Mouse (Mus musculus) heart, postnatal 10 days (tissue): ENCODE data around the gene Trappc3. TPM values are rescaled to one million over a fixed set of nuclear protein-coding genes. Genes with fewer than 3 reads are reported as not detected.

Experiments used
- DNase-seq, 2 experiments: peaks; one replicate each; pipeline ENCODE4 v3.0.0; 2021
- intact Hi-C: fragments of 180-260 bp; cut with DNase I; formaldehyde crosslinking; loops from one replicate; pipeline ENCODE4 v1.15.1; 2025
- total RNA-seq, 2 experiments: library from RNA; stranded (reverse); gene quantifications; 2 replicates each; pipeline ENCODE4 v1.2.3; 2021

The Trappc3 gene
- total RNA-seq, 2 experiments from 2014 or later = 50.8 to 54.0 TPM

DNA sequence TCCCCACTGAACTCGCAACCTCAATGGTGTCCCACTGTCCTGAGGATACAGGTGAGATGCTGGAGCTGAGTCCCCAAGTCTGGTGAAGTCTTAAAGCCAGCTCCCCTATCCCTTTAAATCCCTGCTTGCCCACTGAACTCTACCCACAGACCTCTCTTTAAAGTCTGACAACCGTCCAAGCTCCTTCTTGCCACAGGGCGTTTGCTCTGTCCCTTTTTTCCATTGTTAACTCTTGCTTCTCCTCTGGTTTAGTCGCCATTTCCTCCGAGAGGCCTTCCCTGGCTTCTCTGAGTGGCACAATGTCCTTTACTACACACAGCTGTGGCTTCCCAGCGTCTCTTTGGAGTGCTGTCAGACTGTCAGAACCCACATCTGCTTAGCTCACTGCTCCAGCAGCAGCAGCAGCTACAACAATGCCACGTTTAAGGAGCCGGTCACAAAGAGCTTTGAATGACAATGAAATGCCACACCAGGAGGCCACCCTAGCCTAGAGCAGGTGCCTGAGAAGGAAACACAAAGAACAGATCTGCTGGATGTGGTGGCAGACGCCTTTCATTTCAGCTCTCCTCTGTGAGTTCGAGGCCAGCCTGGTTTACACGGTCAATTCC is 13.8 kb upstream of the Trappc3 start:
- intact Hi-C loops = no loop called here
- DNase-seq = peak in 1 of 2 experiments; percentile 10

DNA sequence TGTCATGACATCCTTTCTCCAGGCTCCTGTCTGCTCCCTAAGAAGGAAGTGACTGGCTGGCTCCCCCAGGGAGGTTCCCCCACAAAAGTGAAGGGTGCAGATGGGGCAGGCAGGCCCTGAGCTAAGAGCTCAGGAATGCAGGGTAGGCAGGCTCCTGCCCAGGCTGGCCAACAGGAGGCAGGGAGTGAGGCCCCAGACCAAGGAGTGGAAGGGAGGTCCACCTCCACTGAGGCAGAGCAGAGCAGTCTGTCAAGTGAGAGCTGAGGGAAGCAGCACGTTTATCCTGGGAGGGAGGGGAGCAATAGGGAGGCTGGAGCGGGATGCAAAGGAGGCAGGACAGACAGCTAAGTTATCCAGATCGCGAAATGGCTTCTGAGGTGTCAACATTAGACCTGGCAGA is 11.5 kb upstream of the Trappc3 start:
- DNase-seq = no peak
- intact Hi-C loops = no loop called here

DNA sequence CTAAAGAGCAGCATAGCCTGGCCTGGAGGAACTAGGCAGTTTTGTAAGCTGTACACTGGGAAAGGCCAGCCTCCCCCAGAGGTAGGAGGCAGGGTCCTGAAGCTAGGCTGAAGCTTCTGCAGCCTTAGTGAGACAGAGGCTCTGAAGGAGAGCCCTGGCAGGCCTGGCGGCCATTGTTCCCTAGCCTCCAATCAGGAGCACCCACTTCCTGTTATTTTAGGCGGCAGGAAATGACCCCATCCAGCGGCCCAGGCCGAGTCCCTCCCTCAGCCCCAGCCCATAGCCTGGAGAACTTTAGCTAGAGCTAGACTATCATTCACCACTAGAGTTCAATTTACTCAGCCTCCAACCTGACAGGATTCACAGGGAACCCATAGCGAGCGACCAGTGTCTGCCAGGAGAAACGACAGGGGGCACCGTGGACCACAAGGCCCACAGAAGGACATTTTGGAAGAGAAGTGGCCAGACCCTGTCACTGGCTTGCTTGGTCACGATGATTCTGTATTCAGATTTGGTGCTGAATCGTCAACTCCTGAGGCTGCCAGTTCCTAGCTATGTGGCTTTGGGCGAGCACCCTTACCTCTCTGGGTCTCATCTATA is 10.4 kb upstream of the Trappc3 start:
- DNase-seq = peak; percentile 74 to 78
- intact Hi-C loops = no loop called here

DNA sequence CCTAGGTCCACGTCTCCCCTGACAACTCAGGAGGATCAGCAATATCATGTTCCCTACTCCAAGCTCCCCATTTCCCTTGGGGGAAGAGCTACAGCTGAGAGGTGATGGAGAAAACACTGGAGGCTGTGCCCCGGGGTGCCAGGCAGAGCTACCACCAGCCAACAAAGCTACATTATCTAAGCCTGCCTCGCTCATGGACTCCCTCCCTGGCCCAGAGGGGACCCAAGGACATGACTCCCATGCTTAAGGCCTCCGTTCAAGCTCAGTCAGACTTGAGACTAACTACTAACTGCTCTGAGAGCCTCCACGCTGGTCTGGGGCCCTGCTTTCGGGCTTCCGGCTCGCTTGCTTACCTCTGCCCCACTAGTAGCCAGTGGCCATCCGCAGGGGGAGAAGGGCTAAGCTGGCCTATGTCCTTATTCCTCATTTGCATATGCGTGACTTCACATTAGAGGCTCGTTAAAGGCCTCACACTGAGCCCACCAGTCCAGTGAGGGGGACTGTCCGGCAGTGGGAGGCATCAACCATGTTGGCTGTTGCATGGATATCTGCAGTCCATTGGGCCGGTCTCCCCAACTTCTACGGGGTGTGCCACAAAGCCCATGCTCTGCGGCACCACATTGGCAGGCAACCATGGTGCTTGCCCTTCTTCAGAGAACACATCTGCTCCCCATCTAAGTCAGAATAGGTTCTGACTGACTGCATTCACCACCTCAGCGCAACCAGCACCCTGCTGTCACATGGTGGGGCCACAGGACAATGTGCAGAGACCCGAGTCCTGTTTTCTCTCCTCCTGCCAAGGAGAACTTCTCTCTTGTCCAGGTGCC is 9.5 kb upstream of the Trappc3 start:
- intact Hi-C loops = no loop called here
- peak in 1 of 2 experiments; percentile 37 for DNase-seq

DNA sequence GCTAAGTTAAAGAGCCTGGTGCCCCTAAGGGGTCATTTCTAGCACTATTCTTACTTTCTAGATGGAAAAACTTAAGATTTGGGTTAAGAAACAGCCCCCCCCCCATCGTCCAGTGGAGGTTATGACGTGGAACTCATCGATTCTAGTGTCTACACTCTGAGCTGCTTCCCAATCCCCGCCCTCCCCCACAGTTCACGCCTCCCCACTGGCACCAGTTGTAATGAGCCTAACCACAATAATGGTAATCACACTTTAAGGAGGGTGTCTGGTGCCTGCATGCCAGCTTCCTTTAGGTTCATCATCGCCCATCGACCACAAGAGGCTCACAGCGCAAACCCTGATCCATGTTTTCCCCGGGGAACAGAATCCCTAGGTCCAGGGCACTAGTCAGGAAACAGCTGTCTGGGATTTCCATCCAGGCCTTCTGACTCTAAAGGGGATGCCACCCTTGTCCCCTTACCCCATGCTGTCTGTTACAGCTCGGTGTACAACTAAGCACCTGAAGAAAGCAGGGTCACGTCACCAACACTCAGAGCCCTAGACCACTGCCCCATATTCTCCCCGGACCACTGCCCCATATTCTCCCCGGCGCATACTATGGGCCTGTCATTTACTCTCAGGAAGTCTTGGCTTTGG is 8.4 kb upstream of the Trappc3 start:
- DNase-seq = no peak
- intact Hi-C loops = loop anchor here (2.0 kb wide), 1 partner anchor 13 kb away; no protein-coding TSS in a partner anchor

DNA sequence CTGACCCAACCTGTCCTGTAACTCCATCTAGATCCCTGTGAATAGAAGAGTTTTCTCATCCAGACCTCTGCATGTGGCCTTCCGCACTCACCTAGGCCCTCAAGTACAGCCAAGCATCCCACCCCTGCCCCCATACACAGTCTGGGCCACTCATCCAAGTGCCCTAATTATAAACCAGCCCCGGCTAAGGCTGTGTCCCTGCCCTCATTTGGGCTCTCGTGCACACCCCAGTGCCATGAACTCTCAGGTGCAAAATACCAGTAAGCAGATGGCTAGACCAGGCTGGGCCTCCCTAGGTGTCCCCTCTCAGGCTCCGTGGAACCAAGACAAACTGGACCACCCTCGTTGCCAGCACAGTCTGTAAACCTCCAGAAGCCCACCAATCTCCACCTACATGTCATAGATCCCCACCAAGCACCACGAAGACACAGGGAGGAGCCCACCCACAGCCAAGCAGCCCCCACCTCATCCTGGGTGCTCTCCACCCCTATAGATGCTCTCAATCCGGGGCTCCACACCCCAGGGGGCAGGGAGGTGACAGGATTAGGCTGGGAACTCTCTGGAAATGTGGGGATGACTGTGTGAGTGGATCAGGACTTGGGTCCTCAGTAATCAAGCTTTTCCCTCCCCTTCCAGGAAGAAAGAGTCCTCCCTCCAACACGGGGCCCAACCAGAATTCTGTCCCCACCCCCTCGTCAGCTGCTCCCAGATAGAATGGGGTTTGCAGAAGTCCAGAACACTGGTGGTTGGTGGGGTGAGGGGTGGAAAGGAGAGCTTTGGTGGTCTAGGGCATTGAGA is 7.6 kb upstream of the Trappc3 start:
- intact Hi-C loops = loop anchor here (2.0 kb wide), 1 partner anchor 14 kb away; no protein-coding TSS in a partner anchor
- peak; percentile 84 for DNase-seq

DNA sequence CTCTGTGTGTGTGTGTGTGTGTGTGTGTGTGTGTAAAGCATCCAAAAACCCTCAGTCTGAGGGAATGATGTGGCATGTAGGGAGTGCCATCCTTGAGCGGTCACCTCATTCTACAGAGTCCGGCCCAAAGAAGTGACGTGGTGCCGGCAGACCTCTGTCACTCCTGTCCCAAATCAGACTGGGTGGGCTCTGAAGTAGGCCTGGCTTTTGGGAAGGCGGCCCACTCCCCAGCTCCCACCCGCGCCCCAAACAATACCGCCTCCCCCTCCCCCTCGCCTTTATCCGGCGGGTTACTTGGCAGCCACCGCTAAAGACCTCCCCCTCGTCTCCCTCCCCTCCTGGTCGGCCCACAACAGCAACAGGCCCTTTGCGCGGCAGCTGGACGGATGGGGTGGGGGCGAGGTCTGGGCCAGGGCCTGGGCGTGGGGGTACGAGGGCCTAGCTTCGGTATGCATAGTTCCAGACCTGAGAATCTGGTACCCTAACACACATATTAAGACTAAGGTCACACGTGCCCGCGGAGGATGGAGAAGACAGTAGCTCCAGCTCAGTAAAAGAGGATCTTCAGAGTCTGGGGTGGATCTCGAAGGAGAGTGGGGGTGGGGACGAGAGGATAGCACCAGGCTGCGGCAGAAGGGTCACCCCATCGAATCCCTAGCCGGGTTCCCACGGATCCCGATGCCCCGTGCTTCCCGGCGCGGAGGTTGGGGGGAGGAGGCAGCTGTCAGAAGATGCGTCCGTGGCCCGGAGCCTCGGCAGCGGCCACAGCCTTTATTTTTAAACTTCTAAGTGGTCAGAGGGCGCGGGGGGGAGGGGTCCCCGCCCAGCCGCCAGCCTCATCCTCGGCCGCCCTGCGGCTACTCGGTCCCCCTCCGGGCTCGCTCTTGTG is 6.8 kb upstream of the Trappc3 start:
- peak; percentile 68 to 74 for DNase-seq
- intact Hi-C loops = loop anchor here (2.0 kb wide), 1 partner anchor 15 kb away; no protein-coding TSS in a partner anchor

DNA sequence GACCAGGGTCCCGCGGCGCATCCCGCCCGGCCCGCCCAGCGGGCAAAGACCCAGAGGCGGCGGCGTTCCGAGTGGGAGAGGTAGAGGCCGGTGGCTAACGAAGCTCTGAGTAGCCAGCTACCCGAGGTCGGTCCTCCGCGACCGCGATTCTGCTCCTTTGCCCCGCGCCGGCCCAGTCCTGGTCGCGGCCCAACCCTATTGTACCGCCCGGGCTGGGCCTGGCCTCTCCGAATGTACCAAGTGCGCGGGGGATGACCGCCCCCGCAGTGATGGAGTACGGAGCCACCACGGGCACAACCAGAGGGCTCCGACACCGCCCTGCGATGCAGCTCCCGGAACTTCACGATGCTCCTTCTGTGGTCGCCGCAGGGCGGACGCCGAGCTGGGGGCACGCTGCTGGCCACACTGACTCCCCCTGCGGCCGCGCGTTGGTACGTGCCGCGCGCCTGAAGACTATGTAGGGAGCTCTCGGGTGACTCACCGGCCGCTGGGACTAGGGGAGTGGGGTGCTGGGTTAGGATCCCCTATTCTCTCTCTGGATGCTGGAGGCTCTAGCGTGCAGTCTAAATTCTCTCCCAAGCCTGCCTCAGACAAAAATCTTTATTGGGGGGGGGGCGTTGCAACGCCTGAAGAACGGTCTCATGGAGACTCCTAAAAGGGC is 5.9 kb upstream of the Trappc3 start, which contains the start of gene Map7d1:
Map7d1 (minus strand) TSS at position 213 of the 661 bp plus-strand sequence.
- peak; percentile 94 for DNase-seq
- intact Hi-C loops = no loop called here

DNA sequence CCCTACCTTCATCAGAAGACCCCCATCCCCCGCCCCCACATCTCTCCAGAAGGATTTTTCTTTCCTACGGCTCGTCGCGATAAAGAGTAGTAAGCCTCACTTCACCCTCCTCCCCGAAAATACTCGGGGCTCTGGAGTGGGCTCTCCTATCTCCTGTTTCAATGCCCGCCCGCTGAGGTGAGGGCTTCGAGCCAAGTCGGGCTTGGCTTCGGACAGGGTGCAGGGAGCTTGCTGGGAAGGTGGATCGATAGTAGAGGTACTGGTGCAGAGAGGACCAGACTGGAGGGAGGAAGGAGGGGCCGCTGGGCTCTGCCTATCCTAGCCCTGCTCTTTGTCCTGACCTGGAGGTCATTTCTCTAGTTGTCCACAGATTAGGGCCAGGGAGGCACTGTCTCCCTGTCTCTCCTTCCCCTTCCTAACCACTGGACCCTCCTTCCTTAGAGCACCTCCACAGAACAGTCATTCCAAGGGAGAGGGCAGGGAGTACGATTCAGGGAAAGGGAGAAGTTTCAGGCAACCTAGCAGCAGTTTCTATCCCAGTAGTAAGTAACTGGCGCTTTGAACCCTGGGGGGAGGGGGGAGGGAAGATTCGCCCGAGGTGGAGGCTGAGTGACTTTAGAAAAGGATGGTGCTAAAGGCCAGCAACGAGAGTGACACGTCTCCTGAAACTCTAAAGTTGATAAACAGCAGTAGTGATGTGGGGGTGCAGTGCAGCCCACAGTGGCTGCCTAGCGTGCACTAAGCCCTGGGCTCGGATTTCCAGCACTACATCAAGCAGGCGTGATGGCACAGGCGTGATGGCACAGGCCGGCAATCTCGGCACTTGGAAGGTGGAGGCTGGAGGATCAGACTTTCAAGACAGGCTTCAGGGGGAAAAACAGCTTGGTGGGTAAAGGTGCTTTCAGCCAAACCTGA is 4.9 kb upstream of the Trappc3 start:
- intact Hi-C loops = no loop called here
- peak; percentile 75 to 80 for DNase-seq

DNA sequence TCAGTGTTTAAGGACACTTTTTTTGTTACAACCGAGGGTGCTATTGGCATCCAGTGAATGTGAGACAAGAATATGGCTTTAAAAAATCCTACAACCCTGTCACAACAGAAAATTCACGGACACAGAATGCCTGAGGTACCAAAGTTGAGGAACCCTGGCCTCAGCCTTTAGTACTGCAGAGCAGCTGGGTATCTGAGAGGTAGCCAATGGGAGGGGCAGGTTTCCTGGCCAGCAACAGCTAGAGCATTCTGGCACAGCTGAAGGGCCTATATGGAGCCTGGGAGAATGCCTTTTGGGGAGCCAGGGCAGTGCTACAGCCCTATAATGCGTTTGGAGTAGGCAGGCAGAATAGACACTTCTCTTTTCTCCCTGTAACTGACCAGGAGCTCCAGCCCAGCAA is 3.1 kb upstream of the Trappc3 start:
- intact Hi-C loops = no loop called here
- peak; percentile 75 to 79 for DNase-seq

DNA sequence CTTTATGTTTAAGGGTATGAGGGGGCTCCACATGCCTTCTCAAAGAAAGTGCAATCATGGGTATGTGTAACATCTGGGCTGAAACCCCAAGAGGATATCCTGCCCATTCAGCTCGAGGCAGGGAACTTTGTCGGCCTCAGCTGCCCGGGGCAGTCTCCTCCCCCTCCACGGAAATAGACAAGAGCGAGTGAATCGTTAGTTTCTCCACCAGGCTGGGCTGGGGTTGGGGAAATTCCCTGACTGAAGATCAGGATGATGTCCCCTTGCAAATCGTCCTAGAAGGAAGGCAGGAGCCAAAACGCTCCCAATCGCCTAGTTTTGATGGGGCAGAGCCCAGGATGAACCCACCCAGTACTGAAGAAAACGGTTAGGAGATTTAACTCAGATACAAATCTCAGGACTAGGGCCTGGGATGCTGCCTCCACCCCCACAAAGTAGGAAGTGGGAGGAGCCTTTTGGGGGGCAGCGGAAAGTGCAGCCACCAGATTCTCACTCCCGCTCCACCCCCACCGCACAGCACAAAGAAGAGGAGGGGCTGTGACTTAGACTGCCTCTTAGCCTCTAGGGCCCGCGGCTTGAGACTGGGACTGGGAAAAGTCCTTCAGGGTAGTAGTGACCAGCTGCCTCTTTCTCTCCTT is 2.5 kb upstream of the Trappc3 start:
- intact Hi-C loops = loop anchor here (5.0 kb wide), 2 partner anchors 147 to 172 kb away; no protein-coding TSS in a partner anchor
- peak; percentile 88 to 91 for DNase-seq

DNA sequence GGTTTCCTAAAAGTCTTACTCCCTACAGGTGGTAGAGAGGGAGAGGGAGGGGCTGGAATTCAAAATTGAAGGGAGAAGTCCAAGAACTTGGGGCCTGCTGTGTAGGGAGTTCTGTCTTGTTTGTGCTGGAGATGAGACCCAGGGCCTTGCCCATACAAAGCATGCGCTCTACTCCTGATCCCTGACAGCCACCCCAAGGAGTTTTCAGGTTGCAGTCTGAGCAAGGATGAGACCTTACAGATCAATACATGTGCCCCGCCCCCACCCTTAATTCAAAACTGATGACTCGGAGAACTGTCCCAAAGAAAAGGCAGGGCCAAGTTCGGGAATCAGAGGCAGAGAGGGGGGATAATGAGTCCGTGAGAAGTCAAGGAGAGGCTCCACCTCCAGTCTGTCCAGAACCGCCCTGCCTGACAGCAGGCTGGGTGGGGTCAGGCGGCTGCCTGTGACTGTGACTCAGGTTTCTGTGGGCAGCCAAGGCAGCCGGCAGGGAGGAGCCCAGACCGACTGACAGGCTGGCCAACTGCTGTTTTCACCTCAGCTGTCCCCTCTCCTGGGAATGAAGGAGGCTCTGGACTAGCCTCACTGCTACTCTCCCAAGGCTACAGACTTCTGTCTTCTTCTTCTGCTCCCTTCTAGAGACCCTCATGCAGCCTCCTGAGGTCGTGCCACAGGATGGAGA is 1.5 kb upstream of the Trappc3 start:
- peak; percentile 90 to 94 for DNase-seq
- intact Hi-C loops = loop anchor here (1.0 to 5.0 kb wide), 3 partner anchors 79 to 173 kb away; no protein-coding TSS in a partner anchor

DNA sequence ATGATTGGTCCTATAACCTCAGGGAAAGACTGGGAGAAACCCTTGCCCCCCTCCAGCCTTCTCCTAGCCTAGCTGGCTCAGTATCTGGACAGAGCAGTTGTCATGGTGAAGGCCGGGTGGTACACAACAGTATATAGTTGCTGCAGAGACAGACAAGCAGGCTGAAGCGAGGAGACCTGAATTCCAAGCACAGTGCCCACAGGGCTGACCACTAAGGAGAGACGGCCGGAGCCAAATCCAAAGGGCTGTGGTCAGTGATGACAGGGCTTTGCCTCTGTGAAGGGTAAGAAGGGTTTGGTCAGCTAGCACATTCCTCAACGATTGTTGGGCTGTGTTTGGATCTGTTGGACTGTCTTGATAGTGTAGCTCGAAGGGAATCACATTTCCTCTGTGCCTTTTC is 859 bp upstream of the Trappc3 start:
- DNase-seq = no peak
- intact Hi-C loops = loop anchor here (1.0 to 5.0 kb wide), 3 partner anchors 80 to 174 kb away; no protein-coding TSS in a partner anchor

DNA sequence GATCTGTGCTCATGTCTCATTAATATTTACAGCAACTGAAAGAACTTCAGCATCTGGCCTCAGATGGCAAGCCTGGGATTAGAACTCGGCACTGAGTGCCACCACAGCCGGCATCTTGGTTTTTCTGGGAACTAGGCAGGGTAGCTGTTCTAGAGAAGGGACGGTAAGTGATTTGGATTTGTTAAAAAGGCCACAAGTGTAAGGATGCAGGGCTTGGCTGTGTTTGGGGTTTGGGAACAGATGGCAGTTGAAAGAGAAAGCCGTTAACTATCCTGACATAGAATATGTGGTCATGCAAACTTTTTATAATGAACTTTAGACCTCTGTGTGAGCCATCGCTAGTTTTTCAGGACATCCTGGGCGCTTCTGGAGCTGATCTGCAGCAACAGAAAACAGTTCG is 450 bp upstream of the Trappc3 start:
- DNase-seq = no peak
- intact Hi-C loops = loop anchor here (1.0 to 5.0 kb wide), 4 partner anchors 34 to 174 kb away; no protein-coding TSS in a partner anchor

DNA sequence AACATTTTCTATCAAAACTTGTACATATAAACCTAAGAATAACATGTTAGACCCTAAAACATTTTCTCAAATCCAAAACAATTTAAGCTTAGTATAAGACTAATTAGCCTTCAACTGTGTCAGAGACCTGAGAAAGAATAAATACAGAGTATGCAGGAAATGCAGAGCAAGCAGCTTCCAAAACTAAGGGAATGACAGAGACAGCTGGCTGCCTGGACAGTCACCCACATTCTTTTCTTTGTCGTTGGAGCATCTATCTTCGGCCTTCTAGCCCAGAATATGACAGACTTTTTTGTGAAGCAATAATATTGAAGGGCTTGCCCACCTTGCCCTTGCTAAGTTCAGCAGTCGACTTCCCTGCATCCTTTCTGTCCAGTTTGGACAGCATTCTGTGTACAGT is 7.2 kb downstream of the Trappc3 start:
- DNase-seq = no peak
- intact Hi-C loops = no loop called here

DNA sequence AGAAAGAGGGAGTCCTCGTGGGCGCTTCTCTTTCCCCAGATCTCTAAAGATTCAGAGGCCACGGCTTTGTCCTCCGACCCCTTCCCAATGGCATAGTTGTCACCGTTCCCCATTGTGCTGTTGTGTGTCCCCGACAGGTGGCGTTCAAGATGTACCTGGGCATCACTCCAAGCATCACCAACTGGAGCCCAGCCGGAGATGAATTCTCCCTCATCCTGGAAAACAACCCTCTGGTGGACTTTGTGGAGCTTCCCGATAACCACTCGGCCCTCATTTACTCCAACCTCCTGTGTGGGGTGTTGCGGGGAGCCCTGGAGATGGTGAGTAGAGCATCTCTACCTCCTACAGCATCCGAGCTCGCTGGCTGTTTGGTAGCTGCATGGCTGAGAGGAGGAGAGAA is 11.6 kb downstream of the Trappc3 start:
- DNase-seq = no peak
- intact Hi-C loops = no loop called here
